Mouse (Mus musculus) liver, adult 2 months (tissue): ENCODE data around the gene St3gal5.

Experiments
- CTCF ChIP-seq: fragments of 200-500 bp; IDR thresholded peaks from 2 replicates; pipeline ENCODE4 v1.5.1; 2011; ENCODE audit warnings: low read depth, low read length, control low read depth
- POLR2A ChIP-seq: fragments of 200-500 bp; IDR thresholded peaks from 2 replicates; pipeline ENCODE4 v1.6.1; 2011; ENCODE audit warnings: low read length, control low read depth; ENCODE audit not compliant: insufficient read depth; ENCODE audit errors: extremely low read depth

- TF ChIP-seq CTCF (no peak), POLR2A (no peak)
Observed at GRCm38 (mm10) chr6:72049941-72050340, 47.5 kb upstream of the St3gal5 start.
